Mouse (Mus musculus): ENCODE results near the gene March5.

DNA sequence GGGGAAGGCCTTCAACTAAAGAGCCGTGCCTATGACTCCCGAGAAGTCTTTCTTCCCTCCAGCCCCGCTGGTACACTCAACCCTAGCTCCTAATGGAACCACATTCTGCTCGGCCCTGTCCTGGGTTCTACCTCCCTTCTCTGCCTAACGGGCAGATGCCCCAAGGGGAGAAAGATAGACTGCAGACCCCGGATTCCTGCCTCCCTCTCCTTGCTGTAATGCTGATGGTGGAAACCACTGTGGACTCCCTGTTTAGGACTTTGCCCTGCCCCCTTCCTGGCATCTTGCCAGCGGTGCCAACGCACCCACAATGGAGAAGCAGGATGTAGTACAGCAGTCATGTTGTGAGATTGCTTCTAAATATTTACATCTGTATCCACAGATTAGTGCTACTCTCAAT, 28.5 kb downstream of the March5 start:
- TF ChIP-seq CTCF (IDR thresholded peaks at IDR 0.05; ENCODE audit: extremely low read depth, insufficient read depth, low read length) = no peak
- no peak for TF ChIP-seq POLR2A (IDR thresholded peaks at IDR 0.05; ENCODE audit: extremely low read depth, insufficient read depth, low read length)
